Mouse (Mus musculus): ENCODE results near the gene Ccdc88c. TPM values are rescaled to one million over a fixed set of nuclear protein-coding genes. Genes with fewer than 3 reads are reported as not detected.
A peak's percentile ranks its signal among the peaks of the same experiment; 100 is the strongest.

Ccdc88c gene
- polyA plus RNA-seq, 1 experiment from 2014 or later: 15.8 TPM

GRCm38 (mm10) chr12:100900901-100901300 is 128.0 kb downstream of the Ccdc88c start:
- H3K36me3 ChIP-seq (replicated peaks): no peaks in the 10 kb centered on the region
- H3K27me3 ChIP-seq (replicated peaks): peaks cover 14% of the 10 kb centered on the region; the same call in 1 of the 2 replicates
- H3K4me3 ChIP-seq: no peak overlapping the region
- H3K4me1 ChIP-seq: peaks cover 22% of the 10 kb centered on the region
- no peaks in the 10 kb centered on the region for H3K9me3 ChIP-seq
- no peak overlapping the region for H3K9ac ChIP-seq
- ATAC-seq (replicated peaks): no peak
- H3K4me2 ChIP-seq: no peak overlapping the region
- no peak overlapping the region for H3K27ac ChIP-seq
- whole genome bisulfite sequencing: 81% methylated on average over 6 of the region's 6 CpGs

DNA sequence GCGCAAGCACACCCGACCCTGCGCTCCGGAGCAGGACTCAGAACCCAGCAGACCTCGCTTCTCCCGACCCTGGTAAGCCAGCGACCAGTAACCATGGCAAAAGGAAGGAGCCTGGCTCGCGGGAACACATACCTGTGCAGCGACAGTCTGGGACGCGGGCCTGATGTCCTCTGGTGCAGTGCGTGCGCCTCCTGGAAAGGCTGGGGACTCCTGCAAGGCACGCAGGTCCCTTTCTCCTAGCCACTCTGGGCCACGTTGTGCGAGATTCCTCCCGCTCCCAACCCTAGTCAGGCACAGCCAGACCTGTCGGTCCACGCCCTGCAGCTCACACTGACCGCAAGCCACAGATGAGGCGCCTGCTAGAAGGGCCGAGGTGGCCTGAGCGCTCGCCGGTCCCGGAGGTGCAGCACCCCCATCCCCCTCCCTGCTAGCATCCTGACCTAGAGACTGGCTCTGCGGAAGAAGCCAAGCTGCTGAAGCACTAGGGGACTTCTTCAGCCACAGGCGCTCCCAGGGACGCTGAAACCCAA is 129.7 kb downstream of the Ccdc88c start:
- peak; percentile 68 for ATAC-seq (replicated peaks)
- peak overlapping the region; percentile 45 for H3K4me3 ChIP-seq
- H3K4me1 ChIP-seq: peaks cover 32% of the 10 kb centered on the region
- 0 out of 2 replicates have a peak overlapping the region, but pooled peaks have one; percentile 25 for H3K27ac ChIP-seq
- 1% methylated on average over 30 of the region's 30 CpGs for WGBS
- H3K9me3 ChIP-seq: no peaks in the 10 kb centered on the region
- H3K9ac ChIP-seq: peak overlapping the region; percentile 54
- peaks cover 14% of the 10 kb centered on the region; the same call in 1 of the 2 replicates for H3K27me3 ChIP-seq (replicated peaks)
- no peaks in the 10 kb centered on the region for H3K36me3 ChIP-seq (replicated peaks)
- H3K4me2 ChIP-seq: peak overlapping the region; percentile 82

GRCm38 (mm10) chr12:100897736-100898650 is 130.9 kb downstream of the Ccdc88c start:
- H3K9ac ChIP-seq: no peak overlapping the region

DNA sequence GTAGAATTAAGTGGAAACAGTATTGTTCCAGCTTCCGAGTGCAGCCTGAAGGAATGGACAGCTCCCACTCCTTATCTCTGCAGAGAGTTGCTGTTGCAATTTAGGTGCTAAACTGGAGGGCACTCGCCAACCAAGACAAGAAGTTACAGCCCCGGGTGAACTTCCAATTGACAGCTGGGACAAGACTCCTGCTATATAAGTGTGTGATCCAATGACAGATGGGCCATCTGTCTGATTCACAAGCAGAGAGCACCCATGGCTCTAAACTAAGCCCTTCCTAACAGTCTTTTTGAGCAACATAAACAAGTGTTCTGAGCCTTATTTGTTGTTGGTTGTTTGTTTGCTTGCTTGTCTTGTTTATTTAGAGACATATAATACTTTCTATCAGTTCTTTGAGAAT is 132.2 kb downstream of the Ccdc88c start:
- H3K4me1 ChIP-seq: peaks cover 32% of the 10 kb centered on the region
- no peak overlapping the region for H3K4me3 ChIP-seq
- H3K4me2 ChIP-seq: no peak overlapping the region
- no peak for ATAC-seq (replicated peaks)
- no peak overlapping the region for H3K27ac ChIP-seq
- no peaks in the 10 kb centered on the region for H3K9me3 ChIP-seq
- no peaks in the 10 kb centered on the region for H3K36me3 ChIP-seq (replicated peaks)
- WGBS: 53% methylated on average over 3 of the region's 3 CpGs
- H3K9ac ChIP-seq: no peak overlapping the region
- peaks cover 14% of the 10 kb centered on the region; the same call in 1 of the 2 replicates for H3K27me3 ChIP-seq (replicated peaks)

More at GRCm38 (mm10) chr12:100897736-100898650, 130.9 kb downstream of the Ccdc88c start:
- Histone ChIP-seq H3K36me3 (replicated peaks) (no peaks in the 10 kb centered on the region), H3K4me2 (peak overlapping the region; percentile 82), H3K27ac (no peak overlapping the region), H3K27me3 (replicated peaks) (peaks cover 14% of the 10 kb centered on the region; the same call in 1 of the 2 replicates), H3K4me1 (peaks cover 32% of the 10 kb centered on the region), H3K4me3 (peak overlapping the region; percentile 45), H3K9me3 (no peaks in the 10 kb centered on the region)
- 16% methylated on average over 12 of the region's 12 CpGs for WGBS
- ATAC-seq (replicated peaks): no peak

DNA sequence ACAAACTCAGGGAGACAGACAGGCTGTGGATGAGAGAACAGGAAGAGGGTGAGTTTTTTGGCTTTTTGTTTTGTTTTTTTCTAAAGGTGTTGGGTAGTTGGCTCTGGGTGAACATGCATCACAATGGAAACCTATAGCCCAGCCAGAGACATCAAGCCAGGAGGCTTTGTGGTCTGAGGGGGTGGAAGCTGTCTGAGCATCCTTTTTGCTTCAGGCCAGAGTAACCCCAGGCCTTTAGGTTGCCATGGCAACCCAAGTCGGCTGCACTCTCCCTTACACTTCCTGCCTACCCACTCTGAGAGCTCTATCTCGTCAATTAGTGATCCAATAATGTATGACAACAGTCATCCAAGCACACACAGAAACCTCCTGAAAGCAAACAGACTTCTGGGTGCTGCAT is 133.4 kb downstream of the Ccdc88c start:
- H3K9me3 ChIP-seq: no peaks in the 10 kb centered on the region
- peak; percentile 73 for ATAC-seq (replicated peaks)
- no peak overlapping the region for H3K9ac ChIP-seq
- H3K4me3 ChIP-seq: no peak overlapping the region
- no peaks in the 10 kb centered on the region for H3K36me3 ChIP-seq (replicated peaks)
- H3K4me2 ChIP-seq: no peak overlapping the region
- WGBS: 0% methylated on average over 2 of the region's 2 CpGs
- H3K27me3 ChIP-seq (replicated peaks): peaks cover 14% of the 10 kb centered on the region; the same call in 1 of the 2 replicates
- H3K27ac ChIP-seq: peak overlapping the region; percentile 40; the same call in 1 of the 2 replicates
- H3K4me1 ChIP-seq: peaks cover 32% of the 10 kb centered on the region

- no peak overlapping the region for H3K4me3 ChIP-seq
- no peak overlapping the region for H3K9ac ChIP-seq
- H3K27me3 ChIP-seq (replicated peaks): no peaks in the 10 kb centered on the region
- H3K4me2 ChIP-seq: no peak overlapping the region
- H3K4me1 ChIP-seq: peaks cover 13% of the 10 kb centered on the region
- 84% methylated on average over 3 of the region's 3 CpGs for WGBS
- no peaks in the 10 kb centered on the region for H3K36me3 ChIP-seq (replicated peaks)
- ATAC-seq (replicated peaks): no peak
- no peak overlapping the region for H3K27ac ChIP-seq
- H3K9me3 ChIP-seq: no peaks in the 10 kb centered on the region
Measured at GRCm38 (mm10) chr12:100890548-100890947, 138.3 kb downstream of the Ccdc88c start.

DNA sequence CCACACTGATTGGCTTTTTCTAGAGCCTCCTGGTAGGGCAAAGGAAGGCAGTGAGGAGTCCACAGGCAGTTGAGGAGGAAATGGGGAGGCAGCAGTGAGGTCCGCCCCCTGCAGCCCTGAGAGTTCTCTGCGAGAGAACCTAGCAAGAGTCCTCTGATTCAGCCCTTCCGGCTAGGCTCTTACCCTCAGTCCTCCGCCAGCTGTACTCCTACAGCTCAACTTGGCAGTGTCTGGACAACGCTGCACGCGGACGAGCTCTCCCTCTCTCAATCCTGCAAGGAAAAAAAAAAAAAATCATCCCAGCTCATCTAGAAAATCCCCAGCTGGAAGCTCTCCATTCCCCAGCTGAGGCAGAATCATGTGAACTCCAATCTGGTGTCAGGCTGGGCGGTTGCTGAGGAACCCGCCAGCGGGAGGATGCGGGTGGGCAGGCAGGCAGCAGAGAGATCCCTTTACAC is 141.0 kb downstream of the Ccdc88c start:
- 34% methylated on average over 12 of the region's 12 CpGs for WGBS
- Histone ChIP-seq H3K9ac (no peak overlapping the region), H3K27me3 (replicated peaks) (no peaks in the 10 kb centered on the region), H3K27ac (no peak overlapping the region), H3K9me3 (no peaks in the 10 kb centered on the region), H3K4me3 (no peak overlapping the region), H3K36me3 (replicated peaks) (no peaks in the 10 kb centered on the region), H3K4me1 (peaks cover 6% of the 10 kb centered on the region; the same call in 1 of the 2 replicates), H3K4me2 (peak overlapping the region; percentile 4; the same call in 1 of the 2 replicates)
- no peak for ATAC-seq (replicated peaks)

- Histone ChIP-seq H3K4me3 (no peak overlapping the region), H3K4me1 (peaks cover 6% of the 10 kb centered on the region; the same call in 1 of the 2 replicates), H3K4me2 (no peak overlapping the region), H3K27ac (no peak overlapping the region), H3K9me3 (no peaks in the 10 kb centered on the region), H3K9ac (no peak overlapping the region), H3K27me3 (replicated peaks) (no peaks in the 10 kb centered on the region), H3K36me3 (replicated peaks) (no peaks in the 10 kb centered on the region)
- ATAC-seq (replicated peaks): no peak
- 81% methylated on average over 4 of the region's 4 CpGs for WGBS
Measured at GRCm38 (mm10) chr12:100886877-100887276, 142.0 kb downstream of the Ccdc88c start.

DNA sequence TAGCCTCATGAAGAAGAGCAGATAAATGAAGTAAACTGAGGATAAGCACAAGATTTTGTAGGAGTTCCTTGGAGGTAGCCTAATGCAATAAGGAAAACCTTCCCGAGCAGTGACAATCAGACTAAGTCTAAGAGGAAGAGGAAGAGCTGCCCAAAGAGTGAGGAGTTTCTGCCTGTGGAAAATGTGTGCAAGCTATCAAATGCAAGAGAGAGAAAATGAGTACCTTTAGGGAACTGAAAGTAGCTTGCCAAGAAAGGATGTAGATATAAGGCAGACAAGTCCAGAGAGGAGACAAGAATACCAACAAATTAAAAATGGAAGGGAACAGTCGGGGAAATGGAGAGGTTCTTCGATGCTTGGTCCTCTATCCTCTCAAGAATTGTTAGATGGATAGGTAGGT is 143.3 kb downstream of the Ccdc88c start:
- Histone ChIP-seq H3K36me3 (replicated peaks) (no peaks in the 10 kb centered on the region), H3K4me3 (no peak overlapping the region), H3K27me3 (replicated peaks) (no peaks in the 10 kb centered on the region), H3K4me1 (peaks cover 6% of the 10 kb centered on the region; the same call in 1 of the 2 replicates), H3K9me3 (no peaks in the 10 kb centered on the region), H3K27ac (no peak overlapping the region), H3K4me2 (no peak overlapping the region), H3K9ac (no peak overlapping the region)
- WGBS: 92% methylated on average over 3 of the region's 3 CpGs
- ATAC-seq (replicated peaks): no peak

- Histone ChIP-seq H3K36me3 (replicated peaks) (no peaks in the 10 kb centered on the region), H3K4me1 (peaks cover 6% of the 10 kb centered on the region; the same call in 1 of the 2 replicates)
- WGBS: 83% methylated on average over 7 of the region's 7 CpGs
Measured at GRCm38 (mm10) chr12:100883168-100883567, 145.7 kb downstream of the Ccdc88c start.

GRCm38 (mm10) chr12:100878556-100878955 is 150.3 kb downstream of the Ccdc88c start:
- Histone ChIP-seq H3K36me3 (replicated peaks) (no peaks in the 10 kb centered on the region), H3K4me2 (no peak overlapping the region), H3K9ac (no peak overlapping the region), H3K4me3 (no peak overlapping the region), H3K4me1 (no peaks in the 10 kb centered on the region), H3K27ac (no peak overlapping the region), H3K9me3 (no peaks in the 10 kb centered on the region), H3K27me3 (replicated peaks) (no peaks in the 10 kb centered on the region)
- WGBS: 91% methylated on average over 16 of the region's 16 CpGs
- no peak for ATAC-seq (replicated peaks)

More at GRCm38 (mm10) chr12:100883168-100883567, 145.7 kb downstream of the Ccdc88c start:
- no peak for ATAC-seq (replicated peaks)
- Histone ChIP-seq H3K9me3 (no peaks in the 10 kb centered on the region), H3K27me3 (replicated peaks) (no peaks in the 10 kb centered on the region), H3K9ac (no peak overlapping the region), H3K4me2 (no peak overlapping the region), H3K27ac (no peak overlapping the region), H3K4me3 (no peak overlapping the region)

GRCm38 (mm10) chr12:100877936-100878335 is 150.9 kb downstream of the Ccdc88c start:
- no peak overlapping the region for H3K27ac ChIP-seq
- no peaks in the 10 kb centered on the region for H3K36me3 ChIP-seq (replicated peaks)
- no peaks in the 10 kb centered on the region for H3K27me3 ChIP-seq (replicated peaks)
- WGBS: 82% methylated on average over 6 of the region's 6 CpGs
- H3K9me3 ChIP-seq: no peaks in the 10 kb centered on the region
- H3K4me1 ChIP-seq: no peaks in the 10 kb centered on the region
- no peak overlapping the region for H3K4me3 ChIP-seq
- ATAC-seq (replicated peaks): no peak
- H3K4me2 ChIP-seq: no peak overlapping the region
- no peak overlapping the region for H3K9ac ChIP-seq
